Mouse (Mus musculus) CD8-positive naive resting alpha-beta T cell, adult 57 days (primary cell): Measurements from ENCODE around the gene Atp2b2. TPM values are rescaled to one million over a fixed set of nuclear protein-coding genes. Genes with fewer than 3 reads are reported as not detected.

Source experiments
- total RNA-seq: library from RNA; stranded (reverse); gene quantifications from one replicate; pipeline ENCODE4 v1.2.4, GENCODE M21; 2023

Atp2b2 gene
- not detected for total RNA-seq

DNA sequence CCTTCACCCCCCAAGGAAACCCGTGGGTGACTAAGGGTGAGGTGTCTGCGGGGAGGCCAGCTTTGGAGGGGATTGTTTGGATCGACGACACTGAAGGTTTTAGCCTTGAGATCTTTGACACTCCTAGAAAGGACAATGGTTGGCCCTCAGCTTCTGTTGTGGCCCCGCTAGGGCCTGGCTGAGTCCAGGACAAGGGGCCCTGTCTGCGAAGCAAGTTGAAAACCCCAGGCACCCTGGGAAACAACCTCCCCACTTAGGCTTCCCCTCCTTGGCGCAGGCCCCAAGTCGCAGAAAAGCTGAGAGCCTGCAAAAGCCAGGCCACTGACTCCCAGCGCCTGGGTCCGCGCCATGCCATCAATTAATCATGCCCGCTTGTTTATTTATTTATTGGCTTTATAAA is at the start of gene Atp2b2:
Gene Atp2b2, minus strand, starts transcription at position 282 of the 400 bp plus-strand sequence.

DNA sequence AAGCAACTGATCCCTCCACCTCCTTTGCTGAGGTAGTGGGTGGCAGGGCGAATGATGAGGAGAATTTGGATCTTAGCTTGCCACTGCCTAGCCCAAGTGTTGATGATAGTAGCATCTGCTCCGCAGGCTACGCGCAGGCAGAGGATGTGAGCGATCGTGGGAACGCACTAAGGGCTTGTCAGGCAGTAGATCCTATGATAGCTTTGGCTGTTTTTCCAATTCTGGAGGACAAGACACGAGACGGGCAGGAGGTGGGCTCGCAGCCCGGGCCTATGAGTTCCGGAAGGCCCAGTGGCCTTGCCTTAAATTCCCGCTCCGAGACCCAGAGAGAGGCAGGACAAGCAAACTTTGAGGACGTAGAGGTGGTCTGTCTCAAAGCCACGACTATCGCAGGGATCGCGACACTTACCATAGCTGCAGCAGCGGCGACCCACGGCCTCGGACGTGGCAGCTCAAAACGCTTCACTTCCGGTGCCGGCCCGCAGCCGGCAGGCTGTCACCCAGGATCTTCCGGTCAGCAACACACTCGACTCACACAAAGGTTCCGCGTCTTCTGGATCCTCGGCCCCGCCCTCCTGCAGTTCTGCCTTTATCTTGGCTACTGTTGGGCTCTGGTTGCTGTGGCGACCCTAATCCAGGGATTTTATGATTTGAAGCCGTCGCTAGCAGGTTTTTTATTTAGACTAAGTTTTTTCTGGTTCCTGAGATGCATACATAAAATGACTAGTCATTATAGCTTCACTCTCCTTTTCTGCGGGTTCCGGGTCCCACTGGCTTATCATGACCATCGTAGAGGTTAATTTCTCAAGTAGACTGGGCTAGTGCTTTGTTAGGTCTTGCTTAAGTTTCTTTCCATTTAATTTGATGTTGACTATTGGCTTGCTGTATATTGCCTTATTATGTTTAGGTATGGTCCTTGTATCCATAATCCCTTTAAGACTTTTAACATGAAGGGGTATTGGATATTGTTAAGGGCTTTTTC is 301.9 kb downstream of the Atp2b2 start, which contains the start of gene Sec13:
Gene Sec13, minus strand, starts transcription at position 508 of the 982 bp plus-strand sequence.

GRCm38 (mm10) chr6:113719878-113720277 is 322.5 kb downstream of the Atp2b2 start, which contains the start of gene Ghrl:
Gene Ghrl (minus strand): TSS chr6:113719880.

DNA sequence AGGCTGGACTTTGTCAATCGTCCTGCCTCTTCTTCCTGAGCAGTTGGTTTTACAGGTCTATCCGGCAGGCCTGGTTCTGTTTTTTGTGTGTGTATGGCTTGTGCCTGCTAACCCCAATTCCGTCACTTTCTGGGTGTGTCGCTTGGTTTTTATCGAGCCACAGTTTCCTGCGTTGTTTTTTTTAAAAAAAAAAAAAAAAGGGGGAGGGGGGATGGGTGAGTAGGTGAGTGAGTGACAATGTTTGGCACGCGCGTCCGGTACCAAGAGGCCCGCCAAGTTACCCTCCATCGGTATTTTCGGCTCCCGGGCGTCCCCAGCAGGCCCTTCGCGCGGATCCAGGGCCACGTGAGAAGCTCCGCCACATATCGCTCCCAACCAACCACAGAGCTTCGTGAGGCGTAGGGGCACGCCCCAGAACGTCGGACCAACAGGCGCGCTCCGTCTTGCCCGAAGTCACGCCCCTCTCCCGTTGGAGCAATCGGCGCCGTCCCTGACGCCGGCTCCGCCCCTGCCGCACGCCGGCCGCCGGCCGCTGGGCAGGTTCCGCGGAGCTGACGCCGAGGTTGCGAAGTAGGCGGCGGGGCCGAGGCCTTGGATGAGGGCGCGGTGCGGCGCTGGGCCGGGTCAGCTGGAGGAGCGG is 345.7 kb downstream of the Atp2b2 start, which contains the start of gene Tatdn2:
Gene Tatdn2, plus strand, starts transcription at position 469 of the 640 bp plus-strand sequence.

Other genes starting within 250 kb of the Atp2b2 start
- gene Slc6a11, start 88.6 kb upstream of the Atp2b2 start, total RNA-seq = not detected
- gene Slc6a1, start 240.0 kb upstream of the Atp2b2 start, total RNA-seq = not detected